Mouse (Mus musculus) cerebellum, adult 2 months (tissue): ENCODE results near the gene Aoc3. TPM values are rescaled to one million over a fixed set of nuclear protein-coding genes. Genes with fewer than 3 reads are reported as not detected.
"Not testable (repeated sequence)": the region's sequence is repeated elsewhere in the genome, so short reads cannot be mapped to it uniquely, and the experiment has no call there.

Experiments
- DNase-seq, 2 experiments: peaks; one replicate each; pipeline ENCODE4 v3.0.0; 2021
- H3K27ac ChIP-seq: fragments of 200-500 bp; 2 replicates; pipeline ENCODE4 v1.5.1; 2012; ENCODE audit warnings: low read length, control low read depth, inconsistent platforms; ENCODE audit not compliant: insufficient read depth
- H3K27me3 ChIP-seq: fragments of 200-500 bp; 2 replicates; pipeline ENCODE4 v1.6.1; 2012; ENCODE audit warnings: inconsistent platforms, mild to moderate bottlenecking, low read length, moderate library complexity; ENCODE audit not compliant: control insufficient read depth, insufficient read depth
- H3K4me1 ChIP-seq: fragments of 200-500 bp; 2 replicates; pipeline ENCODE4 v1.6.1; 2011; ENCODE audit warnings: low read length; ENCODE audit not compliant: control insufficient read depth, insufficient read depth
- H3K4me3 ChIP-seq: fragments of 200-500 bp; replicated peaks from 2 replicates; pipeline ENCODE3; 2011; ENCODE audit warnings: mild to moderate bottlenecking, low read depth, low read length, control low read depth; ENCODE audit not compliant: insufficient read depth
- CTCF ChIP-seq: fragments of 200-500 bp; IDR thresholded peaks from 2 replicates; pipeline ENCODE4 v1.5.1; 2011; ENCODE audit warnings: low read depth, mild to moderate bottlenecking, control low read depth, low read length, moderate library complexity, borderline replicate concordance; ENCODE audit not compliant: insufficient read depth
- POLR2A ChIP-seq: fragments of 200-500 bp; IDR thresholded peaks from 2 replicates; pipeline ENCODE4 v1.6.1; 2011; ENCODE audit warnings: low read length, control low read depth, borderline replicate concordance; ENCODE audit not compliant: insufficient read depth
- WGBS: fragments of 180-500 bp; shearing (Covaris S2); methylation state at CpG from one replicate; pipeline ENCODE4 v1.1.7; 2018; 5-methylcytosine and 5-hydroxymethylcytosine counted together
- polyA plus RNA-seq: library from polyadenylated mRNA; depleted of rRNA; stranded (reverse); fragments of >200 nt; gene quantifications from 2 replicates; pipeline ENCODE4 v1.2.3, GENCODE M21; 2012; rRNA removed

The Aoc3 gene
- polyA plus RNA-seq, 1 experiment = 0.75 TPM

DNA sequence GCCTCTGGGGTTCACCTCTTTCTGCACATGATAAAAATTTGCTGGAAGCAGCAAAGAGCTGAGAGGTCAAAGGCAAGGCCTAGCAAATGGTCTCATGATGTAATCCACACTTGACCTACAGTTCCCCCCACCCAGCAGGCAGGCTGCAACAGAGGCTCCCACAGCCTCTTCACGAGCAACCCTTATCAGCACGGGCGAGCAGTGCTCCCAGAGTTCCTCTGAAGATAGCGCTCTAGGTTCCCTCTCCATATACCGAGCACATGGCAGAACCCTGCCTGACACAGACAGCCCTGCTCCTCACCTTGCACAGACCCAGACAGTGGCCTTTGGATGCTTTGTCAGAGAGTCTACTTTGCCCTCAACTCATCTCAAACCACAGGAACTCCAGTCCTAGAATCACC is 34.1 kb downstream of the Aoc3 start:
- H3K27me3 ChIP-seq = no peaks in the 10 kb centered on the region
- no peak overlapping the region for H3K27ac ChIP-seq
- 83% methylated on average over 5 of the region's 5 CpGs for WGBS
- H3K4me3 ChIP-seq = no peak overlapping the region
- no peak for DNase-seq
- no peaks in the 10 kb centered on the region for H3K4me1 ChIP-seq
- TF ChIP-seq POLR2A = no peak
- no peak for TF ChIP-seq CTCF

DNA sequence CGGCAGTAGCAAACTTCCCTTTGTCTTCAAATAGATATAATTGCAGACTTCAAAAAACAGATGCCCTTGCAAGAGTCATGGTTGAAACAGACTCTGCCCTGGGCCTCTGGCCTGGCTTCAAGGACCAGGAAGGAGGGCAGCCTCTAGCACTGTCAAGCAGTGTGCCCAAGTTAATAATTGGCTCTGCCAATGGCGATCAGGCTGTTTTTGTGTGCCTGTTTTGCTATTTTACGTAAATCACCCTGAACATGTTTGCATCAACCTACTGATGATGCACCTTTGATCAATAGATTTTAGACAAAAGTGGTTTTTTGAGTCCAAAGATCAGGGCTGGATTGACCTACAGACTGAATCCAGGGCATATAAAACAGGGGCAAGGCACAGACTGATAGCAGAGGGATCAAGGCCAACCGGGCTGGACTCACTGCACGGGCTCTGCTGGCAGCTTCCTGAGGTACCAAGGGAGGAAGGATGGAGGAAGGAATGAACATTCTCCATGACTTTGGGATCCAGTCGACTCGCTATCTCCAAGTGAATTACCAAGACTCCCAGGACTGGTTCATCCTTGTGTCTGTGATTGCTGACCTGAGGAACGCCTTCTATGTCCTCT is 37.0 kb downstream of the Aoc3 start, which contains the start of gene G6pc:
Gene G6pc, plus strand, starts transcription at position 236 of the 610 bp plus-strand sequence.
- Histone ChIP-seq H3K27ac (no peak within 1 kb of the TSS), H3K4me3 (no peak within 1 kb of the TSS), H3K4me1 (no peaks in the 10 kb centered on the region), H3K27me3 (no peaks in the 10 kb centered on the region)
- WGBS = 81% methylated on average over 8 of the region's 8 CpGs
- DNase-seq = no peak
- TF ChIP-seq POLR2A = no peak

GRCm38 (mm10) chr11:101370141-101370540 is 39.7 kb downstream of the Aoc3 start:
- Histone ChIP-seq H3K27me3 (no peaks in the 10 kb centered on the region), H3K4me3 (no peak overlapping the region), H3K4me1 (no peaks in the 10 kb centered on the region), H3K27ac (no peak overlapping the region)
- no peak for DNase-seq
- 72% methylated on average over 5 of the region's 5 CpGs for WGBS
- TF ChIP-seq CTCF (no peak), POLR2A (no peak)

- DNase-seq = no peak
- no peak overlapping the region for H3K27ac ChIP-seq
- H3K4me3 ChIP-seq = no peak overlapping the region
- 71% methylated on average over 7 of the region's 7 CpGs for WGBS
- no peaks in the 10 kb centered on the region for H3K4me1 ChIP-seq
- H3K27me3 ChIP-seq = no peaks in the 10 kb centered on the region
- TF ChIP-seq CTCF = no peak
- TF ChIP-seq POLR2A = no peak
Observed at GRCm38 (mm10) chr11:101374421-101374938, 44.1 kb downstream of the Aoc3 start.

GRCm38 (mm10) chr11:101378196-101378595 is 47.8 kb downstream of the Aoc3 start:
- not testable (repeated sequence) for DNase-seq, H3K27ac ChIP-seq, H3K4me3 ChIP-seq, H3K4me1 ChIP-seq, H3K27me3 ChIP-seq
- WGBS = 90% methylated on average over 8 of the region's 8 CpGs

GRCm38 (mm10) chr11:101378926-101379325 is 48.5 kb downstream of the Aoc3 start:
- TF ChIP-seq CTCF (no peak), POLR2A (no peak)
- no peak overlapping the region for H3K27ac ChIP-seq
- no peak overlapping the region for H3K4me3 ChIP-seq
- WGBS = 73% methylated on average over 6 of the region's 6 CpGs
- no peaks in the 10 kb centered on the region; the same call in 1 of the 2 replicates for H3K4me1 ChIP-seq
- no peaks in the 10 kb centered on the region for H3K27me3 ChIP-seq
- DNase-seq = no peak

DNA sequence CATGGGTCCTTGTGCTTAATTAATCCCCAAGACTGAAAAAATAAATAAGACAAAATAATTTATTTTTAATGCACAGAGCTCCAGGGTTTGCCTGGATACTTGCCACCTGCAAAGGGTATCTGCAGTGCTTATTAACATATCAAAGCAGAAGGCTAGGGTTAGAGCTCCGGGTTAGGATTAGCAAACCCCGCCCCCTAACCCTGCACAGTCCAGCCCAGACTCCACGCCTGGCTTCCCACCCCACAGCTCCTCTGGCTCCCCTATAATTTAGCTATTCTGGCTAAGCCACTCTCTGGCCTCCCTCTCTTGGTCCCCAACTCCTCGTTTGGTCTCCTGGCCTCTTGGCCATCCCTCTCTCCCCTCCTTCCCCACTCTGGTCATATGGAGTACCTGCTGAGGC is 51.4 kb downstream of the Aoc3 start:
- TF ChIP-seq POLR2A (no peak), CTCF (no peak)
- Histone ChIP-seq H3K4me1 (no peaks in the 10 kb centered on the region; the same call in 1 of the 2 replicates), H3K27ac (no peak overlapping the region), H3K4me3 (no peak overlapping the region), H3K27me3 (no peaks in the 10 kb centered on the region)
- 11% methylated on average over 4 of the region's 4 CpGs for WGBS
- DNase-seq = no peak

Other genes with a start within 250 kb of the Aoc3 start
- 34.1 and 36.7 TPM in 2 replicates for gene Coasy, start 248.0 kb upstream of the Aoc3 start, polyA plus RNA-seq
- gene Mlx, start 243.3 kb upstream of the Aoc3 start, polyA plus RNA-seq = 54.9 and 55.8 TPM in 2 replicates
- gene Psmc3ip, start 235.2 kb upstream of the Aoc3 start, polyA plus RNA-seq = 4.7 and 5.3 TPM in 2 replicates
- gene Retreg3, start 210.7 kb upstream of the Aoc3 start, polyA plus RNA-seq = 87.3 and 90.1 TPM in 2 replicates
- 39.1 and 39.3 TPM in 2 replicates for gene Tubg1, start 210.7 kb upstream of the Aoc3 start, polyA plus RNA-seq
- gene Tubg2, start 174.7 kb upstream of the Aoc3 start, polyA plus RNA-seq = 44.3 and 47.8 TPM in 2 replicates
- 151 and 169 TPM in 2 replicates for gene Cntnap1, start 160.1 kb upstream of the Aoc3 start, polyA plus RNA-seq
- gene Plekhh3, start 159.3 kb upstream of the Aoc3 start, polyA plus RNA-seq = 67.6 and 71.0 TPM in 2 replicates
- 0.82 and 1.0 TPM in 2 replicates for gene Ccr10, start 155.2 kb upstream of the Aoc3 start, polyA plus RNA-seq
- gene Ezh1, start 104.1 kb upstream of the Aoc3 start, polyA plus RNA-seq = 64.4 and 70.7 TPM in 2 replicates
- 50.3 and 52.7 TPM in 2 replicates for gene Ramp2, start 84.6 kb upstream of the Aoc3 start, polyA plus RNA-seq
- gene Vps25, start 76.9 kb upstream of the Aoc3 start, polyA plus RNA-seq = 66.8 and 67.0 TPM in 2 replicates
- 2.6 and 3.1 TPM in 2 replicates for gene Wnk4, start 70.0 kb upstream of the Aoc3 start, polyA plus RNA-seq
- 0.65 TPM in 2 replicates for gene Cntd1, start 51.6 kb upstream of the Aoc3 start, polyA plus RNA-seq
- gene Coa3, start 51.5 kb upstream of the Aoc3 start, polyA plus RNA-seq = 174 and 218 TPM in 2 replicates
- gene Becn1, start 28.3 kb upstream of the Aoc3 start, polyA plus RNA-seq = 122 and 132 TPM in 2 replicates
- 98.4 and 100 TPM in 2 replicates for gene Psme3, start 14.4 kb upstream of the Aoc3 start, polyA plus RNA-seq
- 2.9 and 3.0 TPM in 2 replicates for gene Aoc2, start 5.5 kb upstream of the Aoc3 start, polyA plus RNA-seq
- gene G6pc, start 37.0 kb downstream of the Aoc3 start, polyA plus RNA-seq = 0.08 TPM in 1 of 2 replicates, not detected in the other
- gene Aarsd1, start 87.0 kb downstream of the Aoc3 start, polyA plus RNA-seq = 53.2 and 55.3 TPM in 2 replicates
- gene Gm27029, start 94.2 kb downstream of the Aoc3 start, polyA plus RNA-seq = 2.9 and 3.1 TPM in 2 replicates
- 31.8 and 32.0 TPM in 2 replicates for gene Rundc1, start 94.5 kb downstream of the Aoc3 start, polyA plus RNA-seq
- gene Ptges3l, start 94.7 kb downstream of the Aoc3 start, polyA plus RNA-seq = 1.2 and 1.8 TPM in 2 replicates
- gene Rpl27, start 111.7 kb downstream of the Aoc3 start, polyA plus RNA-seq = 400 and 422 TPM in 2 replicates
- gene Ifi35, start 117.8 kb downstream of the Aoc3 start, polyA plus RNA-seq = 6.2 and 6.3 TPM in 2 replicates
- 216 and 275 TPM in 2 replicates for gene Rnd2, start 134.4 kb downstream of the Aoc3 start, polyA plus RNA-seq
- 44.6 and 49.2 TPM in 2 replicates for gene Vat1, start 135.6 kb downstream of the Aoc3 start, polyA plus RNA-seq
- 0.59 and 0.67 TPM in 2 replicates for gene Brca1, start 221.3 kb downstream of the Aoc3 start, polyA plus RNA-seq
- 137 and 147 TPM in 2 replicates for gene Nbr1, start 221.5 kb downstream of the Aoc3 start, polyA plus RNA-seq